ENCODE assay signal across 8 mouse cellular contexts in the genomic region with DNA sequence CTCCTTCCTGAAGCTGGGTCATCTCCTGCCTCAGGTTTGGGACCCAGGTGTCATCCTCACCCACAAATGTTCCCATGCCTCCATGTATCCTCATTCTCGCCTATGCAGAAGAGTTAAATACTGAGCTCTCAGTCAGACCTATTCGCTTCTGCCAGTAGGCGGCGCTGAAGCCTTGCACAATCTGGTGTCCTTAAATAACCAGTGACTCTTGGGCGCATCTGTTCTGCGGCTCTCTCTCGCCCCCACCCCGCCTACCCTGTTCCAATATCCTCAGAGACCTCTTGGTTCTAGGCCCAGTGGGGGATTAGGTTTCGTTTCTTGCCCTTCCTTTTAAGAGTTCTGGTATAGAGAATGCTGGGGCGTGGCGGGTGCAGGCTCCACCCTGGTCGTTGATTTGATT. TPM values are rescaled to one million over a fixed set of nuclear protein-coding genes. Genes with fewer than 3 reads are reported as not detected.
DNase-seq lines count a peak whose midpoint lies in the region; ATAC-seq and TF ChIP-seq lines count a peak whose summit lies in the region.

No protein-coding gene starts in this region.

- H3K27ac ChIP-seq in forebrain, postnatal 0 days (ENCODE audit: low read depth, low read length) = no peak overlapping the region
- H3K27ac ChIP-seq in lung, embryonic 15.5 days = no peak overlapping the region
- no peak overlapping the region for H3K27ac ChIP-seq in thymus, adult 2 months (ENCODE audit: control insufficient read depth, insufficient read depth, low read length)

- intact Hi-C loops in heart, postnatal 36 days (cut with DNase I) = loop anchor here (1.0 to 2.0 kb wide), 2 partner anchors 187 to 502 kb away; no protein-coding TSS in a partner anchor

- peaks cover 51% of the 10 kb centered on the region for H3K27me3 ChIP-seq in G1E (ENCODE audit: insufficient read depth, low read length)
- peaks cover 48% of the 10 kb centered on the region for H3K27me3 ChIP-seq in forebrain, postnatal 0 days (ENCODE audit: insufficient read depth, low read length)
- peaks cover 80% of the 10 kb centered on the region for H3K27me3 ChIP-seq in lung, embryonic 15.5 days
- peaks cover 3% of the 10 kb centered on the region; the same call in 1 of the 2 replicates for H3K27me3 ChIP-seq in thymus, adult 2 months (ENCODE audit: control insufficient read depth, insufficient read depth, low read length)

- no peak for TF ChIP-seq POLR2A in thymus, adult 2 months (IDR thresholded peaks at IDR 0.05; ENCODE audit: control insufficient read depth, extremely low read depth, insufficient read depth, low read length, poor library complexity)

- peak; percentile 59 for DNase-seq in G1E (ENCODE audit: low spot score)
- peak; percentile 72 for DNase-seq in cerebellum, adult 11 months
- DNase-seq in forebrain, postnatal 0 days = peak; percentile 95
- DNase-seq in heart, postnatal 36 days = peak; percentile 84 to 91
- DNase-seq in layer of hippocampus, adult 18-20 months (ENCODE audit: low spot score in 2 of 2) = peak; percentile 88 to 98
- DNase-seq in ovary, adult 18-20 months (ENCODE audit: low spot score) = peak; percentile 42
- DNase-seq in thymus, adult 2 months = peak; percentile 76

- H3K36me3 ChIP-seq in G1E (replicated peaks) = no peaks in the 10 kb centered on the region
- H3K36me3 ChIP-seq in forebrain, postnatal 0 days (ENCODE audit: insufficient read depth) = no peaks in the 10 kb centered on the region
- no peaks in the 10 kb centered on the region for H3K36me3 ChIP-seq in lung, embryonic 15.5 days
- no peaks in the 10 kb centered on the region for H3K36me3 ChIP-seq in thymus, adult 2 months (ENCODE audit: control insufficient read depth, insufficient read depth, low read length)

- peak; percentile 76 for ATAC-seq in G1E (ENCODE audit: extremely low read depth, insufficient number of reproducible peaks, low FRiP score, poor library complexity, severe bottlenecking)
- ATAC-seq in forebrain, postnatal 0 days = peak; percentile 90
- ATAC-seq in lung, embryonic 15.5 days (ENCODE audit: borderline replicate concordance, extremely low read depth, low FRiP score, low TSS enrichment) = peak; percentile 75

- H3K4me3 ChIP-seq in G1E (ENCODE audit: low read depth, low read length) = no peak overlapping the region
- 0 out of 2 replicates have a peak overlapping the region, but pooled peaks have one; percentile 9 for H3K4me3 ChIP-seq in forebrain, postnatal 0 days (ENCODE audit: low read depth, low read length)
- H3K4me3 ChIP-seq in lung, embryonic 15.5 days = peak overlapping the region; percentile 21; the same call in 1 of the 2 replicates
- H3K4me3 ChIP-seq in thymus, adult 2 months (ENCODE audit: control insufficient read depth, insufficient read depth, low read length) = no peak overlapping the region

- H3K9ac ChIP-seq in forebrain, postnatal 0 days = no peak overlapping the region
- no peak overlapping the region for H3K9ac ChIP-seq in lung, embryonic 15.5 days

- peak; percentile 67 for TF ChIP-seq CTCF in G1E (IDR thresholded peaks at IDR 0.05; ENCODE audit: low read depth, low read length)
- TF ChIP-seq CTCF in forebrain, postnatal 0 days (IDR thresholded peaks at IDR 0.05; ENCODE audit: low read depth) = peak; percentile 97
- peak; percentile 65; the same call in 1 of the 2 replicates for TF ChIP-seq CTCF in thymus, adult 2 months (IDR thresholded peaks at IDR 0.05; ENCODE audit: borderline replicate concordance, control insufficient read depth, extremely low read depth, insufficient read depth, low read length, poor library complexity)

- peak overlapping the region; percentile 37 for H3K4me2 ChIP-seq in forebrain, postnatal 0 days (ENCODE audit: low read depth)
- H3K4me2 ChIP-seq in lung, embryonic 15.5 days = peak overlapping the region; percentile 44

- peaks cover 6% of the 10 kb centered on the region; the same call in 1 of the 2 replicates for H3K4me1 ChIP-seq in G1E (ENCODE audit: insufficient read depth, low read depth, low read length)
- H3K4me1 ChIP-seq in forebrain, postnatal 0 days (ENCODE audit: insufficient read depth) = no peaks in the 10 kb centered on the region
- H3K4me1 ChIP-seq in lung, embryonic 15.5 days = peaks cover 24% of the 10 kb centered on the region
- no peaks in the 10 kb centered on the region for H3K4me1 ChIP-seq in thymus, adult 2 months (replicated peaks; ENCODE audit: control insufficient read depth, insufficient read depth, low read length)

- no peaks in the 10 kb centered on the region for H3K9me3 ChIP-seq in G1E (replicated peaks)
- H3K9me3 ChIP-seq in forebrain, postnatal 0 days (ENCODE audit: low read length) = no peaks in the 10 kb centered on the region
- H3K9me3 ChIP-seq in lung, embryonic 15.5 days = no peaks in the 10 kb centered on the region

- under 1% methylated on average over 12 of the region's 12 CpGs for WGBS in forebrain, postnatal 0 days
- under 1% methylated on average over 12 of the region's 12 CpGs for WGBS in lung, embryonic 15.5 days
- WGBS in thymus, adult 2 months = 4% methylated on average over 12 of the region's 12 CpGs

RNA-seq across cellular contexts. Expression of a gene that starts 2.5 kb away (rescaled TPM):
- total RNA-seq in G1E (2014; fragmentation: Nextera tagmentation) (not detected in 2 replicates), G1E (2017) (0.27 and 0.35 TPM in 2 replicates)
- 0.20 and 0.24 TPM in 2 replicates for polyA plus RNA-seq in G1E (2012)
- total RNA-seq in forebrain, postnatal 0 days (2014; rRNA removed) = 1.2 and 1.9 TPM in 2 replicates
- 0.48 and 1.5 TPM in 2 replicates for polyA plus RNA-seq in forebrain, postnatal 0 days (2015; fragmentation: Nextera tagmentation; extraction: Ambion mirVana)
- not detected for total RNA-seq in heart, postnatal 36 days (2021)
- 1 to 10 TPM; 7.2 to 8.9 TPM for total RNA-seq in layer of hippocampus, adult 18-20 months (2021)
- polyA plus RNA-seq in lung, embryonic 15.5 days (2015; fragmentation: Nextera tagmentation; extraction: Ambion mirVana) = 0.18 and 0.21 TPM in 2 replicates
- 0.78 and 0.94 TPM in 2 replicates for polyA plus RNA-seq in thymus, adult 2 months (2012; rRNA removed)

RNA-seq across cellular contexts. Expression of a gene that starts 28.9 kb away (rescaled TPM):
- not detected in 2 replicates for total RNA-seq in G1E (2014; fragmentation: Nextera tagmentation)
- 0.05 and 0.06 TPM in 2 replicates for total RNA-seq in G1E (2017)
- not detected in 2 replicates for polyA plus RNA-seq in G1E (2012)
- total RNA-seq in forebrain, postnatal 0 days (2014; rRNA removed) = 4.1 and 9.6 TPM in 2 replicates
- 3.1 and 3.3 TPM in 2 replicates for polyA plus RNA-seq in forebrain, postnatal 0 days (2015; fragmentation: Nextera tagmentation; extraction: Ambion mirVana)
- total RNA-seq in heart, postnatal 36 days (2021) = 10 to 100 TPM; 29.6 to 38.7 TPM
- total RNA-seq in layer of hippocampus, adult 18-20 months (2021) = 1 to 10 TPM; 4.6 to 5.9 TPM
- polyA plus RNA-seq in lung, embryonic 15.5 days (2015; fragmentation: Nextera tagmentation; extraction: Ambion mirVana) = 20.6 and 23.7 TPM in 2 replicates
- polyA plus RNA-seq in thymus, adult 2 months (2012; rRNA removed) = 5.5 and 6.6 TPM in 2 replicates

RNA-seq across cellular contexts. Expression of a gene that starts 58.5 kb away (rescaled TPM):
- total RNA-seq in G1E (2014; fragmentation: Nextera tagmentation) (49.4 and 63.8 TPM in 2 replicates), G1E (2017) (59.1 and 66.0 TPM in 2 replicates)
- polyA plus RNA-seq in G1E (2012) = 27.5 and 31.9 TPM in 2 replicates
- total RNA-seq in forebrain, postnatal 0 days (2014; rRNA removed) = 43.3 and 122 TPM in 2 replicates
- polyA plus RNA-seq in forebrain, postnatal 0 days (2015; fragmentation: Nextera tagmentation; extraction: Ambion mirVana) = 15.3 and 19.5 TPM in 2 replicates
- total RNA-seq in heart, postnatal 36 days (2021) = 1 to 10 TPM; 6.7 to 6.9 TPM
- total RNA-seq in layer of hippocampus, adult 18-20 months (2021) = 10 to 100 TPM; 22.9 to 23.1 TPM
- 26.1 and 26.9 TPM in 2 replicates for polyA plus RNA-seq in lung, embryonic 15.5 days (2015; fragmentation: Nextera tagmentation; extraction: Ambion mirVana)
- polyA plus RNA-seq in thymus, adult 2 months (2012; rRNA removed) = 42.8 and 42.9 TPM in 2 replicates

Comparison
In these comparisons a context has a peak if more than half of its experiments do, and no peak if none do; other contexts are left out.
1. DNase-seq: peak in every context shown above with its lines; median percentile 95 in forebrain, postnatal 0 days; 93 in layer of hippocampus, adult 18-20 months; 88 in heart, postnatal 36 days; 76 in thymus, adult 2 months; 72 in cerebellum, adult 11 months; 59 in G1E; 42 in ovary, adult 18-20 months.
2. H3K4me3 ChIP-seq: peak in forebrain, postnatal 0 days (single experiment) and lung, embryonic 15.5 days (single experiment); none in G1E (single experiment) and thymus, adult 2 months (single experiment).
3. Peak in every context shown above with its lines, with median percentiles within 50 percentile points of each other: ATAC-seq and CTCF ChIP-seq.